Mouse (Mus musculus): Measurements from ENCODE around the gene Dnah11.

DNA sequence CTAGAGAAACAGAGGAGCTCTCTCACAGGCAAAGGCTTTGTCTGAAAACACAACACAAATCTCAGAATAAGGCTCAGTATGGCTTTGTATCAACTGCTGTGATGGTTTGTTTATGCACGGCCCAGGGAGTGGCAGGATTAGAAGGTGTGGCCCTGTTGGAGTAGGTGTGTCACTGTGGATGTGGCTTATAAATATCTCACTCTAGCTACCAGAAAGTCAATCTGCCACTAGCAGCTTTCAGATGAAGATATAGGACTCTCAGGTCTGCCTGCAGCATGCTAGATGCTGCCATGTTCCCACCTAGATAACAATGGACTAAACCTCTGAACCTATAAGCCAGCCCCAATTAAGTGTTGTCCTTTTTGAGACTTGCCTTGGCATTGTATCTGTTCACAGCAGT is 266.8 kb downstream of the Dnah11 start:
- no peak for TF ChIP-seq CTCF (IDR thresholded peaks at IDR 0.05; ENCODE audit: low read depth, low read length)
- no peak for TF ChIP-seq POLR2A (IDR thresholded peaks at IDR 0.05; ENCODE audit: extremely low read depth, insufficient read depth, low read length)

Data from liver, adult 2 months (tissue).